Mouse (Mus musculus): ENCODE measurements around the gene Clpsl2. TPM values are rescaled to one million over a fixed set of nuclear protein-coding genes. Genes with fewer than 3 reads are reported as not detected.
A peak's percentile ranks its signal among the peaks of the same experiment; 100 is the strongest.

The Clpsl2 gene
- polyA plus RNA-seq, 1 experiment from 2014 or later: not detected

DNA sequence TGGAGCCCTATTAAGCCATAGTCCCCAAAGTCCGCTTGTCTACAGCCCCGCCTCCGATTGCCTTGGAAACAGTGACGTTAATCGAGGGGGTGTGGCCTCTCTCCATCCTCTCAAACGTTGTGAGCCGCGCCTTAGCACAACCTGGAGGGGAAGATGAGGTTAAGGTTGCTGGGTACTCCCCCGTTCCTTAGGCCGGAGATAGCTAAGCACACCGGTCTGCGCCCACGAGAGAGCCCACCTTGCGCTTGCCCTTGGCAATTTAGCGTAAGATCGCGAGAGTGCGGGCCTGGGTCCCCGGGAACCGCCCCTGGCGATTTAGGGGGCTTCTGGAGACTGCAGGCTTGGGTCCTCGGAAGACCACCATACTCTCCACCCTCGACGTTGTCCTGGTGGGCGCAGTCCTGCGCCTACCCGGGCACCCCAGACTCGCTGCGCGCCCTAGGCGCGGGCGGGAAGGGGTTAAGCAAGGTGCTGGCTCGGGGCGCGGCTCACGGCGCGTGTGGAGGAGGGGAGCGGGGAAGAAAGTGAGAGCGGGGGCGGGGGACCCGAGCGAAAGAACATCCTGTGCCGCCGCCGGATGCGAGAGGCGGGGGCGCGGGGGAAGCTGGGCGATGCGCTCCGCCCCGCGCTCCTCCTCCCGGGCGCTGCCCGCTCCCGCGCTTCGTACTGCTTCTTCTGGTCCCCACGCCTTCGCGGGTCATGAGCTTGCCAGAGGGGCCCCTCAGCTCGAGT, 26.4 kb upstream of the Clpsl2 start:
- Histone ChIP-seq H3K4me2 (peak overlapping the region; percentile 95), H3K4me1 (peaks cover 38% of the 10 kb centered on the region), H3K27ac (peak overlapping the region; percentile 86), H3K4me3 (peak overlapping the region; percentile 54), H3K36me3 (no peaks in the 10 kb centered on the region), H3K27me3 (peaks cover 4% of the 10 kb centered on the region; the same call in 1 of the 2 replicates), H3K9ac (peak overlapping the region; percentile 50), H3K9me3 (no peaks in the 10 kb centered on the region)
- WGBS: under 1% methylated on average over 64 of the region's 66 CpGs
- peak; percentile 84 for ATAC-seq (ENCODE audit: borderline replicate concordance, extremely low read depth, low FRiP score, low TSS enrichment)

DNA sequence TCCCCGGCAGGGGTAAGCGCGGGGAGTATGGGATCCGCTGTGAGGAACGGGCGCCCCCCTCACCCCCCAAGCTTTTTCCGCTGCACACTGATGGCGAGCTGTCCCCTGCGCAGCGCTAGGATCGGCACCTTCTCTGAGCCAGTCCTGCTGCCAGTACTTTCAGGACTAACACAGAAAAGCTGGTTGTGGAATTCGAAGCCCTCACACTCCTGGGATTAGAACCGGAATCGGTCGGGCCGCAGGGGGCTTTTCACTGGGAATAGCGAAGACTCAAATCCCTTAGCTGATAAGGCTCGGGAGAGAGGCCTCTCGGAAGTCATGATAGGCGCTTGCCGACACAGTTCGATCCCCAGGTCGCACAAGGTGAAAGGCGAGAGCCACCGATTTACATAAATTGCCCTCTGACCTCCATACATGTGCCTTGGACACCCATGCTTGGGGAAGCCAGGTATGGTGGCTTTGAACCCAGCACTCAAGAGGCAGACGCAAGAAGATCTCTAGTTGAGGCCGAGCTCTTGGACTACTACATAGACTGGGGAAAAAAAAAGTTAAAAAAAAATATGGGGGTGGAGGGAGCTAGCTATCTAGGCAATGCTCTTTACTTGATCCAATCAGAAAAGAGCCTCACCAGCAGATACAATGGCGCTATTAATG, 25.7 kb upstream of the Clpsl2 start:
- peak overlapping the region; percentile 86 for H3K27ac ChIP-seq
- H3K9ac ChIP-seq: peak overlapping the region; percentile 50
- H3K4me1 ChIP-seq: peaks cover 33% of the 10 kb centered on the region
- no peaks in the 10 kb centered on the region for H3K36me3 ChIP-seq
- H3K9me3 ChIP-seq: no peaks in the 10 kb centered on the region
- peak overlapping the region; percentile 95 for H3K4me2 ChIP-seq
- WGBS: 10% methylated on average over 28 of the region's 28 CpGs
- H3K4me3 ChIP-seq: peak overlapping the region; percentile 54
- peaks cover 4% of the 10 kb centered on the region; the same call in 1 of the 2 replicates for H3K27me3 ChIP-seq
- ATAC-seq (ENCODE audit: borderline replicate concordance, extremely low read depth, low FRiP score, low TSS enrichment): no peak; the same call in 1 of the 2 replicates

DNA sequence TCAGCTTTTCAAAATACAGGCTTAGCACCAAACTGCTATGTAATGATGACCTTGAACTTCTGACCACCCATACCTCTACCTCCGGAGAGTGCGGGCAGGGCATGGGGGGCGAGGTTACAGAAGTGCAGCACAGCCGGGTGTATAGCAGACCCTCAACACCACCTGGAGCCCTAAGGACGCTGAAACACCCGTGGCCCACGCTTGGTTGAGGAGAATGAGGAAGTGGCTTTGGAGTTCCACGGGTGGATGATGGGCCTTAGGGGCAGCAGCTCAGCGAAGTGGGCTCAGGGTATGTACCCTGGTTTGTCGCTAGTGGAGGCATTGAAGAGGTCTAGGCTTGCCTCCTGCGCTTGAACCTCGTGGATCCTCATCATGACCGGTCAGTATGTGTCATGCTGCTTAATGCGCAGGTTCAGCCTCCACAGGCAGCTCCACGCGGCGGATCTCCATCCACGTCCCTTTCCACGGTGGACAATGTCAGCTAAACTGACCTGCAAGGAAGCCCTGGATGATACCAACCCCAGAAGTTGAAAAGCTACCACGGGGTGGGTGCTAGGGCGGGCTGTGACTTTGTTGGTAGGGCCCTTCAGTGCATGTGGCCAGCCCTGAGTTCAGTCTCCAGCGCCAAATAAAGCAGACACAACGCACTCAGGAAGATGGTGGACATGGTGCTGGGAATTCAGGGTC, 25.1 kb upstream of the Clpsl2 start:
- H3K4me2 ChIP-seq: peak overlapping the region; percentile 95
- H3K9ac ChIP-seq: no peak overlapping the region
- no peak overlapping the region for H3K27ac ChIP-seq
- peaks cover 4% of the 10 kb centered on the region; the same call in 1 of the 2 replicates for H3K27me3 ChIP-seq
- no peaks in the 10 kb centered on the region for H3K9me3 ChIP-seq
- H3K4me1 ChIP-seq: peaks cover 27% of the 10 kb centered on the region
- 82% methylated on average over 23 of the region's 23 CpGs for WGBS
- ATAC-seq (ENCODE audit: borderline replicate concordance, extremely low read depth, low FRiP score, low TSS enrichment): no peak
- no peaks in the 10 kb centered on the region for H3K36me3 ChIP-seq
- peak overlapping the region; percentile 54 for H3K4me3 ChIP-seq

DNA sequence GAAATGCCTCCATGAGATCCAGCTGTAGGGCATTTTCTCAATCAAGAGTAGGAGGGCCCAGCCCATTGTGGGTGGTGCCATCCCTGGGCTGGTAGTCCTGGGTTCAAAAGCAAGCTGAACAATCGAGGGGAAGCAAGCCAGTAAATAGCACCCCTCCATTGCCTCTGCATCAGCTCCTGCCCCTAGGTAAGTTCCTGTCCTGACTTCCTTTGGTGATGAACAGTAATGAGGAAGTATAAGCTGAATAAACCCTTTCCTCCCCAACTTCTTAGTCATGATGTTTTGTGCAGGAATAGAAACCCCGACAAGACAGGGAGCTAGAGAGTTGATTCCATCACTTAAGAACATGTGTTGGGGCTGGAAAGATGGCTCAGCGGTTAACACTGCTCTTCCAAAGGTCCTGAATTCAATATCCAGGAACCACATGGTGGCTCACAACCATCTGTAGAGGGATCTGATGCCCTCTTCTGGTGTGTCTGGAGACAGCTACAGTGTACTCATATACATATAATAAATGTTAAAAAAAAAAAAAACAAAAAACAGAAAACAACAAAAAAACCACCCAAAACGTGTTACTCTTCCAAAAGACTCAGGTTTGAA, 24.3 kb upstream of the Clpsl2 start:
- Histone ChIP-seq H3K9me3 (no peaks in the 10 kb centered on the region), H3K36me3 (no peaks in the 10 kb centered on the region), H3K4me3 (no peak overlapping the region), H3K9ac (no peak overlapping the region), H3K27me3 (peaks cover 4% of the 10 kb centered on the region; the same call in 1 of the 2 replicates), H3K4me1 (peaks cover 25% of the 10 kb centered on the region), H3K4me2 (no peak overlapping the region), H3K27ac (no peak overlapping the region)
- no peak for ATAC-seq (ENCODE audit: borderline replicate concordance, extremely low read depth, low FRiP score, low TSS enrichment)
- 70% methylated on average over 4 of the region's 4 CpGs for WGBS

DNA sequence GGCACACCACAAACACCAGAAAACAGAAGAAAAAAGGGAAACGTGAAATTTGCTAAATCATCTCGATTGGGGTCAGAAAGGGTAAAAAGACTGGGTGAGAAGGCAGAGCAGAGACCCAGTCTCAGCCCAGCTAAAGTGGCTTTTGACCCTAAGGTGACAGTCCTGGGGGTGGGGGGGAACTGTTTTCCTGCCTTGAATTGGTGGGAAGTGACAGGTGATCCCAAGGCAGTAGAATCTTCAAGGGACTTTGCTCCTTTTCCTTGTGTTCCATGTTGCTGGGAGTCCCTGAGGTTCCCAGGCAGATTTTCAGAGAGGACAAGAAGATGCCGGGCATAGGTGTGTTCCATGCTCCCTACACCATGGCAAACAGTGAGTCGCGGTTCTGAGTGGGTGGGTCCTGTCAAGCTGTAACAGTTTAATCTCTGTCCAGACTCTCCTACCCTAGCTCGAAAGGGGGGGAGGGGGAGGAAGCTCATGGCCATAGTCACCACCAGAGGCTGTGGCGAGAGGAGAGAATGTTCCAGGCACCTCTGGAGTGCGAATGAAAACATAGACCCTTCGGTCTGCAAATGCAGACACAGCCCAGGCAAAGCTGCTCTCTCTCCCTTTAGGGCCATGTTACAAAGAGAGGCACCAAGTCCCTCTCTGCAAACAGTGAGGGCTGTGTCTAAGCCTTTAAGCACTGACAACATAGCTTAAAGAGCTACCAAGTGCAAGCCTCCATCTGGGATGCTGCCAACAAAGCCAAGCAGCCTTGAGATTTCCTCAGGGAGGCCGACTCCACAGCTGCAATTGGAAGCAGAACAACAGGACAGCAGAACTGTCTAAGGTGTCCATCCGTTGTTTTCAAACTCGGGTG, 21.8 kb upstream of the Clpsl2 start:
- 28% methylated on average over 12 of the region's 12 CpGs for WGBS
- H3K9ac ChIP-seq: no peak overlapping the region
- H3K4me3 ChIP-seq: peak overlapping the region; percentile 11; the same call in 1 of the 2 replicates
- no peaks in the 10 kb centered on the region for H3K9me3 ChIP-seq
- ATAC-seq (ENCODE audit: borderline replicate concordance, extremely low read depth, low FRiP score, low TSS enrichment): no peak
- H3K27ac ChIP-seq: no peak overlapping the region
- no peaks in the 10 kb centered on the region for H3K27me3 ChIP-seq
- peak overlapping the region; percentile 49 for H3K4me2 ChIP-seq
- H3K36me3 ChIP-seq: no peaks in the 10 kb centered on the region
- H3K4me1 ChIP-seq: peaks cover 20% of the 10 kb centered on the region

DNA sequence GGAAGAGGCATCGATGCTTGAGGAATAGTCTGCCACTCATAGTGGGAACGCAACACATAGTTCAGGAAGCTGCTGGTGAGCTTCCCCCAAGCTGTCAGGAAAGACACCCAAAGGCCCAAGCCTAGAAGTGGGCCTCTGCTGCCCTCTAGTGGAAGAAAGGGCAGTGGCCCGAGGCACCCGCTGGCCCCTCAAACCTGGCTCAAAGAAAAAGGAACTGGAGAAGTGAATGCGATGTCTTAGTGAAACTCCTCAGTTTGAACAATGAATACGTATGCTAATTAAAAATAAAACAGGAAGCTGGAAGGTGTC, 21.2 kb upstream of the Clpsl2 start:
- H3K36me3 ChIP-seq: no peaks in the 10 kb centered on the region
- peak; percentile 29; the same call in 1 of the 2 replicates for ATAC-seq (ENCODE audit: borderline replicate concordance, extremely low read depth, low FRiP score, low TSS enrichment)
- WGBS: 2% methylated on average over 6 of the region's 6 CpGs
- H3K4me3 ChIP-seq: peak overlapping the region; percentile 11; the same call in 1 of the 2 replicates
- no peak overlapping the region for H3K27ac ChIP-seq
- H3K4me2 ChIP-seq: peak overlapping the region; percentile 49
- H3K4me1 ChIP-seq: peaks cover 20% of the 10 kb centered on the region
- H3K27me3 ChIP-seq: no peaks in the 10 kb centered on the region
- no peaks in the 10 kb centered on the region for H3K9me3 ChIP-seq
- H3K9ac ChIP-seq: no peak overlapping the region

DNA sequence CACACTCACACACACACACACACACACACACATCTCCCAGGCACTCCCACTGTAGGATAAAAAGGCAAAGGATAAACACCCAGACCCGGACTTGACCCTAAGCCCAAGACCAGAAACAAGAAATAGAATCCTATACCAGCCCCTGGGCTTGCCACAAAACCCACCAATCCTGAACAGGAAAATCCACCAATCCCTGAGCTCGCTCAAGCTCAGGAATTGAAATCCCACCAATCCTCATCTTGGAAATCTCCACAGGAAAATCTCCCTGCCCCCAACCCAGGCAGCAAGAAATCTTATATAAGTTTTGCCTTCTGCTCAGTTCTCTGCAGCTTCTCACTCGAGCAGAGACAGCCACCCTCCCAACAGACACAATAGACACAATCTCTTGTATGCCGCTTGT, 20.1 kb upstream of the Clpsl2 start:
- WGBS: 62% methylated on average over 4 of the region's 4 CpGs
- no peak for ATAC-seq (ENCODE audit: borderline replicate concordance, extremely low read depth, low FRiP score, low TSS enrichment)
- Histone ChIP-seq H3K4me3 (no peak overlapping the region), H3K27ac (no peak overlapping the region), H3K4me1 (peaks cover 12% of the 10 kb centered on the region), H3K4me2 (no peak overlapping the region), H3K36me3 (no peaks in the 10 kb centered on the region), H3K9ac (no peak overlapping the region), H3K27me3 (no peaks in the 10 kb centered on the region), H3K9me3 (no peaks in the 10 kb centered on the region)

DNA sequence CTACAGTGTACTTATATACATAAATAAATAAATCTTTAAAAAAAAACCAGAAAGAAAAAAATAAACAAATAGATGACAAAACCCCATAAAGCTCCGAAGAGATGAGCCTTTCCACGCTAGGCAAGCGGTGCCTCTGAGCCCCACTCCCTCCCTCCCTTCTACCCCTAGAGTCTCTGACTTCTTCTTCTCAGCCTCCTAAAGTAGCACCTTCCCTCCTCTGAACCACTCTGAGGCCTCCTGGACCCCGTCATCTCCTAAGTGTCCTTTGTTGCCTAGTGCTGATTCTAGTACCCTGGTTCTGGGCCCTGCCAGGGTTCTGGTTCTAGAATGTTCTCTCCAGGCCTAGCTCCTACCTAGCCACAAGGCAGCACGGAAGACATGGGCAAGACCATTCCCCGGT, 18.7 kb upstream of the Clpsl2 start, which contains the start of gene Armc12:
Gene Armc12 (plus strand): TSS at position 301 of the 400 bp plus-strand sequence.
- Histone ChIP-seq H3K9ac (no peak within 1 kb of the TSS), H3K4me1 (peaks cover 12% of the 10 kb centered on the region), H3K27ac (no peak within 1 kb of the TSS), H3K9me3 (no peaks in the 10 kb centered on the region), H3K27me3 (no peaks in the 10 kb centered on the region), H3K4me2 (no peak within 1 kb of the TSS), H3K4me3 (no peak within 1 kb of the TSS), H3K36me3 (no peaks in the 10 kb centered on the region)
- WGBS: 83% methylated on average over 6 of the region's 6 CpGs
- ATAC-seq (ENCODE audit: borderline replicate concordance, extremely low read depth, low FRiP score, low TSS enrichment): no peak

DNA sequence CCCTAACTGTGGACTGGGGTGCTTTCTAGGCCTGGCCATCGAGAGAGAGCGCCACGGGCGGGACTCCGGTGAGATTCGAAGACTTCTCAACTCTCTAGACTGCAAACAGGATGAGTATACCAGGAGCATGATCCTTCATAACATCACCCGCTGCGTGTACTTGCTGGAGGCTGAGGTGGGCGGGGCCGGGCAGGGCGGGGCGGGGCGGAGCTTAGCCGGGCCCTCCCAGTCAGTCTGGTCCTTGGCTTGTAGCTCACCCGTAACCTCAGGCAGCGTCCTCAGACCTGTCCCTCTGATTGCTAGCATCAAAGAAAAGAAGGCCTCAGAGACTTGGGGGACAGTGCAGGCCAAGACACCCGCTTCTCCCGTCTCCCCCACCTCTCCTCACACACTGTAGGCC, 17.3 kb upstream of the Clpsl2 start:
- H3K27ac ChIP-seq: no peak overlapping the region
- H3K4me3 ChIP-seq: no peak overlapping the region
- H3K9ac ChIP-seq: no peak overlapping the region
- no peaks in the 10 kb centered on the region for H3K27me3 ChIP-seq
- H3K9me3 ChIP-seq: no peaks in the 10 kb centered on the region
- WGBS: 19% methylated on average over 18 of the region's 18 CpGs
- peaks cover 12% of the 10 kb centered on the region for H3K4me1 ChIP-seq
- ATAC-seq (ENCODE audit: borderline replicate concordance, extremely low read depth, low FRiP score, low TSS enrichment): no peak
- H3K4me2 ChIP-seq: no peak overlapping the region
- no peaks in the 10 kb centered on the region for H3K36me3 ChIP-seq

DNA sequence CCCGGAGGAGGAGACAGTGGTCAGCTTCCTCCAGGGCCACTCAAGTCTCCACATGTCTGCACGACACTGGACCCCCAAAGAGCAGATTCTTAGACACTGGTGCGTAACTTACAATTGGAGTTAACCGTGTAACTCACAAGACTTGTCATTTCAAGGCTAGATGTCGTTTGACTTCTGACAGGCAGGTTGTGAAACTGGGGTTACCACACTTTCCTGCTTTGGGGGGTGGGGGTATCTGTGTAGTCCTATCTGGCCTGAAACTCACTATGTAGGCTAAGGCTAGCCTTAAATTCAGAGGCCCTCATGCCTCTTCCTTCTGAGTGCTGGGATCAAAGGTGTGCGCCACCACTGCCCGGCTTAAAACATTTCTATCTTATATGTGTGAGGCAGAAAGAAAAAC, 16.7 kb upstream of the Clpsl2 start:
- no peak for ATAC-seq (ENCODE audit: borderline replicate concordance, extremely low read depth, low FRiP score, low TSS enrichment)
- Histone ChIP-seq H3K27ac (no peak overlapping the region), H3K4me1 (peaks cover 7% of the 10 kb centered on the region), H3K9me3 (no peaks in the 10 kb centered on the region), H3K36me3 (no peaks in the 10 kb centered on the region), H3K4me2 (no peak overlapping the region), H3K9ac (no peak overlapping the region), H3K27me3 (no peaks in the 10 kb centered on the region), H3K4me3 (no peak overlapping the region)
- WGBS: 79% methylated on average over 7 of the region's 7 CpGs

DNA sequence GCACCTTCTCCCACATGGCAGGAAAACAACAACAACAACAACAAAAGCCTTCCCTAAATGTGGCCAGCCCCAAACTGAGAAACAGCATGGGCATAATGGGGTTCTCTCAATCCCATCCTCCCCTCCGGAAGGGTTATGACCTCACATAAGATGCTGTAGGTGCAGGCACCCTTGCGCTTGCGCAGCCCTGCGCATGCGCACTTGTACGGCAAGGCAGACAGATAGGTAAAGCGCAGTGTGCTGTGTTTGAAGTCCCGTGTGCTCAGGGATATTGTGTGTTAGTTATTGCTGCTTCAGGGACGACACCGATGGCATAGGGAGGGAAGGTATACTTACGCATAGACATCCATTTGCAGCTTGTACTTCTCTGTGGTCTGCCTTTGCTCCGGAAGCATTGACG, 15.9 kb upstream of the Clpsl2 start:
- Histone ChIP-seq H3K4me3 (no peak overlapping the region), H3K36me3 (no peaks in the 10 kb centered on the region), H3K4me2 (no peak overlapping the region), H3K27ac (no peak overlapping the region), H3K9ac (no peak overlapping the region), H3K27me3 (no peaks in the 10 kb centered on the region), H3K9me3 (no peaks in the 10 kb centered on the region), H3K4me1 (0 out of 2 replicates have a peak, but pooled peaks cover 3% of the 10 kb centered on the region)
- WGBS: 89% methylated on average over 13 of the region's 13 CpGs
- ATAC-seq (ENCODE audit: borderline replicate concordance, extremely low read depth, low FRiP score, low TSS enrichment): no peak

Measured in lung, embryonic 15.5 days (tissue).